Mouse (Mus musculus) pancreas, adult 10 weeks (tissue): ENCODE measurements around the gene Otud6a. TPM values are rescaled to one million over a fixed set of nuclear protein-coding genes. Genes with fewer than 3 reads are reported as not detected.

ENCODE experiments used
- polyA plus RNA-seq: library from polyadenylated mRNA; stranded (reverse); fragments of 350-450 nt; fragmentation: Illumina TruSeq; extraction: RNeasy Lipid Tissue Mini Kit (QIAGEN cat#74804); gene quantifications from one replicate; pipeline ENCODE4 v1.2.3, GENCODE M21; 2015; ENCODE audit warnings: low read depth, low replicate concordance; ENCODE audit not compliant: insufficient read depth

Otud6a gene
- polyA plus RNA-seq: not detected

DNA sequence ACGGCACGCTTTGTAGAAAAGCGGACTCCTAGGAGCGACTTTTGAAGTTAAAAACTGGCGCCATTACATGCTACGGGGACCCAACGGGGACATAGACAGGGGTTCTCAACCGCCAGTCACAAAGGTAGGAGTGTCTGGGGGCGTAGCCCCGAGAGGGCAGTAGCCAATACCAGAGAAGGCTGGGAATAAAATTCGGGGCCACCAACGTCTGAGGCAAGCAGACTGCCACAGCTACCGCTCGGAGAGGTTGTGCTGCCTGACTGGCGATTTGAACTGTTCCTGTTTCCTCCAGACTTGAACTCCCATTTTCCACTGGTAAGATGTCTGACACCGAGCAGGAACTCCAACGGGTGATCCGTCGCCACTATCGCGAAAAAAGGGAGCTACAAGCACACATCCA is at the start of gene Otud6a:
Gene Otud6a (plus strand): TSS at position 321 of the 400 bp plus-strand sequence.

DNA sequence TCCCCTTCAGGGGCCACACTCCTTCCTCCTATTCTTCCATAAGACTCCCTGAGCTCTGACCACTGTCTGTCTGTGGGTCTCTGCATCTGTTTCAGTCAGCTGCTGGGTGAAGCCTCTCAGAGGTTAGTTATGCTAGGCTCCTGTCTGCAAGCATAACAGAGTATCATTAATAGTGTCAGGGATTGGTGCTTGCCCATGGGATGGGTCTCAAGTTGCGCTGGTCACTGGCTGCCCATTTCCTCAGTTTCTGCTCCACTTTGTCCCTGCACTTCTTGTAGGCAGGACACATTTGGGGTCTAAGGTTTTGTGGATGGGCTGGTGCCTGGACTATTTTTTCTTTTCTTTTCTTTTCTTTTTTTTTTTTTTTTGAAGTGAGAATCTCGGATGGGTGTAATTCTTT is 13.8 kb downstream of the Otud6a start, which contains the start of gene Awat2:
Gene Awat2 (minus strand): TSS at position 101 of the 400 bp plus-strand sequence.

Other genes starting within 250 kb of the Otud6a start
- gene Awat2, start 13.7 kb downstream of the Otud6a start, polyA plus RNA-seq: not detected
- gene Igbp1, start 65.3 kb downstream of the Otud6a start, polyA plus RNA-seq: 11.2 TPM
- not detected for gene Dgat2l6, start 95.8 kb downstream of the Otud6a start, polyA plus RNA-seq
- not detected for gene Awat1, start 143.2 kb downstream of the Otud6a start, polyA plus RNA-seq
- not detected for gene P2ry4, start 165.9 kb downstream of the Otud6a start, polyA plus RNA-seq
- not detected for gene Arr3, start 176.5 kb downstream of the Otud6a start, polyA plus RNA-seq
- not detected for gene Kif4, start 196.7 kb downstream of the Otud6a start, polyA plus RNA-seq
- gene Pdzd11, start 197.6 kb downstream of the Otud6a start, polyA plus RNA-seq: 8.1 TPM